In genomic region chr17:58923901-58924476, GRCm38 (mm10) we compare ENCODE assay signal across 13 mouse cellular contexts.
DNase-seq lines count a peak whose midpoint lies in the region; ATAC-seq and TF ChIP-seq lines count a peak whose summit lies in the region.
"Had no signal": no experiment of that assay in that cellular context is flagged by ENCODE, and none has a peak within 500 bp of the region (broad histone marks: within the 10 kb centered on the region; RNA-seq: fewer than 3 reads in every experiment).

No protein-coding gene starts in this region.

- WGBS in liver, postnatal 0 days (ENCODE audit: insufficient replicate concordance), result 46% methylated on average over 11 of the region's 11 CpGs
- 62% methylated on average over 11 of the region's 11 CpGs for WGBS in hindbrain, embryonic 11.5 days

- no peak overlapping the region for H3K4me3 ChIP-seq in liver, postnatal 0 days (ENCODE audit: low read depth, low read length)
- no peak overlapping the region for H3K4me3 ChIP-seq in hindbrain, embryonic 11.5 days (ENCODE audit: low read depth, low read length)
- H3K4me3 ChIP-seq: heart, embryonic 12.5 days; limb, embryonic 13.5 days had no signal

- no peak for TF ChIP-seq CTCF in liver, postnatal 0 days (IDR thresholded peaks at IDR 0.05; ENCODE audit: low read depth)

- H3K36me3 ChIP-seq in liver, postnatal 0 days (replicated peaks; ENCODE audit: insufficient read depth, low read length), result no peaks in the 10 kb centered on the region
- no peaks in the 10 kb centered on the region for H3K36me3 ChIP-seq in hindbrain, embryonic 11.5 days (ENCODE audit: control insufficient read depth, insufficient read depth, low read length)
- H3K36me3 ChIP-seq: heart, embryonic 12.5 days; limb, embryonic 13.5 days had no signal

- no peak for TF ChIP-seq EP300 in liver, postnatal 0 days (IDR thresholded peaks at IDR 0.05; ENCODE audit: low read depth)

- DNase-seq in liver, result peak; percentile 12
- DNase-seq in liver, postnatal 0 days, result no peak
- DNase-seq in hindbrain, embryonic 11.5 days (ENCODE audit: low spot score), result peak; percentile 21
- no peak for DNase-seq in left cerebral cortex, postnatal 10 days (ENCODE audit: extremely low spot score in 1 of 2, low spot score in 2 of 2)
- no peak for DNase-seq in gastrocnemius, postnatal 14 days
- DNase-seq in thymus, postnatal 4 days, result no peak
- DNase-seq: cerebellum, postnatal 14 days; right cerebral cortex, postnatal 25 days had no signal

- no peaks in the 10 kb centered on the region for H3K27me3 ChIP-seq in liver, postnatal 0 days (ENCODE audit: insufficient read depth, low read length)
- no peaks in the 10 kb centered on the region for H3K27me3 ChIP-seq in hindbrain, embryonic 11.5 days (ENCODE audit: control insufficient read depth, insufficient read depth, low read length)
- H3K27me3 ChIP-seq: heart, embryonic 12.5 days; limb, embryonic 13.5 days had no signal

- no peaks in the 10 kb centered on the region for H3K9me3 ChIP-seq in liver, postnatal 0 days (ENCODE audit: low read length)
- H3K9me3 ChIP-seq in hindbrain, embryonic 11.5 days (ENCODE audit: control insufficient read depth, low read length), result no peaks in the 10 kb centered on the region
- H3K9me3 ChIP-seq: heart, embryonic 12.5 days; limb, embryonic 13.5 days had no signal

- H3K4me1 ChIP-seq in liver, postnatal 0 days (ENCODE audit: insufficient read depth), result 0 out of 2 replicates have a peak, but pooled peaks cover 2% of the 10 kb centered on the region
- H3K4me1 ChIP-seq in hindbrain, embryonic 11.5 days (replicated peaks; ENCODE audit: control insufficient read depth, insufficient read depth, low read length), result no peaks in the 10 kb centered on the region
- H3K4me1 ChIP-seq: heart, embryonic 12.5 days had no signal

- ATAC-seq in liver, postnatal 0 days, result no peak
- peak; percentile 76 for ATAC-seq in hindbrain, embryonic 11.5 days (ENCODE audit: low FRiP score)
- ATAC-seq in megakaryocyte-erythroid progenitor cell, adult 5-6 weeks (replicated peaks; ENCODE audit: low FRiP score, low TSS enrichment, poor library complexity, severe bottlenecking), result peak; percentile 21
- ATAC-seq: forebrain, embryonic 14.5 days; intestine, postnatal 0 days had no signal

- H3K9ac ChIP-seq in liver, postnatal 0 days (replicated peaks), result no peak overlapping the region
- H3K9ac ChIP-seq in hindbrain, embryonic 11.5 days (ENCODE audit: low read depth, low read length), result no peak overlapping the region
- H3K9ac ChIP-seq: heart, embryonic 12.5 days; limb, embryonic 13.5 days had no signal

- intact Hi-C loops in left cerebral cortex, postnatal 10 days (cut with DNase I), result no loop called here
- intact Hi-C loops in gastrocnemius, postnatal 14 days (cut with DNase I; ENCODE audit: low total_unique reads), result no loop called here

- no peak overlapping the region for H3K4me2 ChIP-seq in liver, postnatal 0 days (ENCODE audit: low read depth, low read length)
- H3K4me2 ChIP-seq in hindbrain, embryonic 11.5 days (replicated peaks; ENCODE audit: low read depth, low read length), result no peak overlapping the region
- H3K4me2 ChIP-seq: heart, embryonic 12.5 days; limb, embryonic 13.5 days had no signal

- H3K27ac ChIP-seq in liver, postnatal 0 days (ENCODE audit: low read depth), result no peak overlapping the region
- H3K27ac ChIP-seq in hindbrain, embryonic 11.5 days (ENCODE audit: low read depth, low read length), result no peak overlapping the region
- H3K27ac ChIP-seq: limb, embryonic 13.5 days had no signal

Comparison
In these comparisons a context has a peak if more than half of its experiments do, and no peak if none do; other contexts are left out.
1. DNase-seq: peak in liver (single experiment) and hindbrain, embryonic 11.5 days (single experiment); none in liver, postnatal 0 days (single experiment), left cerebral cortex, postnatal 10 days (0 of 2), gastrocnemius, postnatal 14 days (single experiment) and thymus, postnatal 4 days (single experiment).